Mouse (Mus musculus) megakaryocyte, embryonic 14.5 days (primary cell): ENCODE results near the gene Slc22a4.

Experiments used
- FLI1 ChIP-seq: IDR thresholded peaks from 2 replicates; pipeline ENCODE4 v1.6.1; 2012; ENCODE audit warnings: low read length, inconsistent platforms, mixed read lengths
- GATA1 ChIP-seq: IDR thresholded peaks from 3 replicates; pipeline ENCODE4 v1.6.1; 2012; ENCODE audit warnings: mixed read lengths, low read length, inconsistent platforms, borderline replicate concordance

DNA sequence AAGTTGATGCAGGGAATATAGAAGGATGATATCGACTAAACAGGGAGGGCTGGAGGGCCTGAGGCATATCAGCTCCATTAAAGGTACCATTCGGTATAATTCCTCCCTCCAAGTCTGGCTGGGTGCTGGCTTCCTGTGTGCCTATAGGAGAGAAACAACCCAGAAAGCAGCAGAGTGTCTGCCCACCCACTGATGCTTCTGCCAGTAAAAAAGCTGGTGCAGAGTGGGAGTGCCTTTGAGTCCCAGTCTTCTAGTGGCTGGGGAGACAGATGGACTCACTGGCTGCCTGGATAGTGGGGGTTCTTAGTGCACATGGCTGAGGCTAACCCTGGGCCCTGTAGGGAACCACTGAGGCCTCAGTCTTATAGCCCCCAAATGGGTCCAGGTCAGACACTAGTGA, 22.3 kb upstream of the Slc22a4 start:
- TF ChIP-seq GATA1 (no peak), FLI1 (no peak)
